27 mouse cellular contexts compared by ENCODE assay signal in the genomic region with DNA sequence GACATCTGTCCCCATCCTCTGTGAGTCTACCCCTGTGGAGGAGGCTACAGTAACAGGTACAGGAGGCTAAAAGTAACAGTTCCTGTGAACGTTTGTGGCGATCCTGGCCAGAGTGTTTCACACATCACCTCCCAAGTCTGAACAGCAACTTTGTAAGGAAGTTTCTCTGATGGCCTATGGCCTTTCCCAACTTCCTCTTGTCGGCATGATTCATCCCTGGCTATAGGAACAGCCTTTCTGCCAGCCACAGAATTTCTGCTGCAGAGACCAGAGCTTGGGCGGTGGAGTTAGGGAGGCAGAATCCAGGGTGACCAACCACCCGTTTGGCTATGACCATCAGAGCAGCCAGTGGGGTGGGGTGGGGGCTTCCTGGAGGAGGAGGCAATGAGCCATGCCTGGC. TPM values are rescaled to one million over a fixed set of nuclear protein-coding genes. Genes with fewer than 3 reads are reported as not detected.
DNase-seq lines count a peak whose midpoint lies in the region; ATAC-seq and TF ChIP-seq lines count a peak whose summit lies in the region.
"Had no signal": no experiment of that assay in that cellular context is flagged by ENCODE, and none has a peak within 500 bp of the region (broad histone marks: within the 10 kb centered on the region; RNA-seq: fewer than 3 reads in every experiment).

No protein-coding gene starts in this region.

- whole genome bisulfite sequencing in kidney, embryonic 15.5 days = 38% methylated on average over 5 of the region's 5 CpGs
- WGBS in intestine, postnatal 0 days = 24% methylated on average over 5 of the region's 5 CpGs
- WGBS in stomach, postnatal 0 days = 59% methylated on average over 5 of the region's 5 CpGs

- peaks cover 39% of the 10 kb centered on the region for H3K4me1 ChIP-seq in kidney, embryonic 15.5 days
- peaks cover 14% of the 10 kb centered on the region; the same call in 1 of the 2 replicates for H3K4me1 ChIP-seq in intestine, postnatal 0 days (replicated peaks; ENCODE audit: control insufficient read depth, insufficient read depth, low read length)
- no peaks in the 10 kb centered on the region; the same call in 1 of the 2 replicates for H3K4me1 ChIP-seq in stomach, postnatal 0 days (replicated peaks; ENCODE audit: control insufficient read depth, insufficient read depth)

- no peak overlapping the region for H3K4me3 ChIP-seq in kidney, embryonic 15.5 days (replicated peaks)
- peak overlapping the region; percentile 61 for H3K4me3 ChIP-seq in intestine, postnatal 0 days (ENCODE audit: low read depth, low read length)
- no peak overlapping the region for H3K4me3 ChIP-seq in stomach, postnatal 0 days (ENCODE audit: low read depth, low read length)
- H3K4me3 ChIP-seq: heart, adult 2 months; heart, embryonic 13.5 days; hindbrain, embryonic 13.5 days; limb, embryonic 13.5 days; liver, embryonic 12.5 days; neural tube, embryonic 13.5 days had no signal

- H3K9me3 ChIP-seq in kidney, embryonic 15.5 days (replicated peaks) = no peaks in the 10 kb centered on the region
- H3K9me3 ChIP-seq in intestine, postnatal 0 days (ENCODE audit: control insufficient read depth) = no peaks in the 10 kb centered on the region
- H3K9me3 ChIP-seq in stomach, postnatal 0 days (ENCODE audit: control insufficient read depth, low read length) = no peaks in the 10 kb centered on the region
- H3K9me3 ChIP-seq: heart, embryonic 13.5 days; hindbrain, embryonic 13.5 days; limb, embryonic 13.5 days; liver, embryonic 12.5 days; neural tube, embryonic 13.5 days had no signal

- ATAC-seq in kidney, embryonic 15.5 days (replicated peaks; ENCODE audit: low FRiP score) = no peak
- ATAC-seq in intestine, postnatal 0 days = no peak
- ATAC-seq in stomach, postnatal 0 days (ENCODE audit: low FRiP score, low TSS enrichment) = peak; percentile 22
- ATAC-seq: forebrain, postnatal 0 days; liver, embryonic 12.5 days had no signal

- H3K4me2 ChIP-seq in kidney, embryonic 15.5 days = peak overlapping the region; percentile 9; the same call in 1 of the 2 replicates
- H3K4me2 ChIP-seq in intestine, postnatal 0 days (replicated peaks; ENCODE audit: low read depth) = peak overlapping the region; percentile 71
- H3K4me2 ChIP-seq in stomach, postnatal 0 days (replicated peaks; ENCODE audit: low read depth) = peak overlapping the region; percentile 37
- H3K4me2 ChIP-seq: heart, embryonic 13.5 days; hindbrain, embryonic 13.5 days; limb, embryonic 13.5 days; liver, embryonic 12.5 days; neural tube, embryonic 13.5 days had no signal

- peaks cover 45% of the 10 kb centered on the region for H3K27me3 ChIP-seq in kidney, embryonic 15.5 days
- 0 out of 2 replicates have a peak, but pooled peaks cover 6% of the 10 kb centered on the region for H3K27me3 ChIP-seq in intestine, postnatal 0 days (replicated peaks; ENCODE audit: control insufficient read depth, insufficient read depth, low read length)
- H3K27me3 ChIP-seq in stomach, postnatal 0 days (ENCODE audit: control insufficient read depth, insufficient read depth, low read length) = no peaks in the 10 kb centered on the region

- no peak overlapping the region for H3K9ac ChIP-seq in kidney, embryonic 15.5 days
- peak overlapping the region; percentile 5; the same call in 1 of the 2 replicates for H3K9ac ChIP-seq in intestine, postnatal 0 days (ENCODE audit: low read depth, low read length)
- no peak overlapping the region; the same call in 1 of the 2 replicates for H3K9ac ChIP-seq in stomach, postnatal 0 days (ENCODE audit: low read length)
- H3K9ac ChIP-seq: forebrain, postnatal 0 days; heart, embryonic 13.5 days; hindbrain, embryonic 13.5 days; limb, embryonic 13.5 days; liver, embryonic 12.5 days; neural tube, embryonic 13.5 days had no signal

- 0 out of 2 replicates have a peak overlapping the region, but pooled peaks have one; percentile 48 for H3K27ac ChIP-seq in kidney, embryonic 15.5 days
- H3K27ac ChIP-seq in intestine, postnatal 0 days (ENCODE audit: low read depth, low read length) = peak overlapping the region; percentile 99
- peak overlapping the region; percentile 95 for H3K27ac ChIP-seq in stomach, postnatal 0 days (replicated peaks)
- H3K27ac ChIP-seq: heart, adult 2 months; heart, embryonic 13.5 days; hindbrain, embryonic 13.5 days; limb, embryonic 13.5 days; liver, embryonic 12.5 days; neural tube, embryonic 13.5 days had no signal

- DNase-seq in kidney, postnatal 14 days = no peak
- DNase-seq in urinary bladder, postnatal 14 days (ENCODE audit: low spot score) = peak; percentile 46
- no peak for DNase-seq in urinary bladder, postnatal 10 days (ENCODE audit: low spot score)
- peak; percentile 41 for DNase-seq in stomach, postnatal 0 days (ENCODE audit: low spot score)
- no peak for DNase-seq in testis, postnatal 10 days (ENCODE audit: low spot score)
- DNase-seq in right cerebral cortex, postnatal 10 days (ENCODE audit: low spot score in 2 of 2) = no peak
- DNase-seq: adrenal gland, adult 2 months; B cell, adult 2 months; cerebellum, adult 2 months; cerebellum, postnatal 25 days; forebrain, postnatal 0 days; gastrocnemius, postnatal 25 days; heart, adult 2 months; heart, postnatal 14 days; layer of hippocampus, postnatal 36 days; lung, adult 18-20 months; lung, postnatal 10 days; midbrain, embryonic 14.5 days; right cerebral cortex, postnatal 4 days had no signal

- no peaks in the 10 kb centered on the region for H3K36me3 ChIP-seq in kidney, embryonic 15.5 days
- H3K36me3 ChIP-seq in intestine, postnatal 0 days (ENCODE audit: control insufficient read depth, insufficient read depth) = 0 out of 2 replicates have a peak, but pooled peaks cover 7% of the 10 kb centered on the region
- no peaks in the 10 kb centered on the region for H3K36me3 ChIP-seq in stomach, postnatal 0 days (ENCODE audit: control insufficient read depth, insufficient read depth, low read length)
- H3K36me3 ChIP-seq: G1E; heart, embryonic 13.5 days; hindbrain, embryonic 13.5 days; limb, embryonic 13.5 days; liver, embryonic 12.5 days; neural tube, embryonic 13.5 days had no signal

- no peak for TF ChIP-seq EP300 in stomach, postnatal 0 days (optimal IDR thresholded peaks at IDR 0.05)

- no peak for TF ChIP-seq CTCF in intestine, postnatal 0 days (IDR thresholded peaks at IDR 0.05; ENCODE audit: low read depth)
- no peak for TF ChIP-seq CTCF in stomach, postnatal 0 days (IDR thresholded peaks at IDR 0.05; ENCODE audit: low read depth)

RNA-seq across cellular contexts. Expression of gene Degs2, which starts 2.1 kb away (rescaled TPM):
- 7.0 and 8.8 TPM in 2 replicates for polyA plus RNA-seq in kidney, embryonic 15.5 days (2015; fragmentation: Nextera tagmentation; extraction: Ambion mirVana)
- polyA plus RNA-seq in intestine, postnatal 0 days (2015; fragmentation: Nextera tagmentation; extraction: Ambion mirVana) = 264 and 273 TPM in 2 replicates
- 172 and 174 TPM in 2 replicates for polyA plus RNA-seq in stomach, postnatal 0 days (2015; fragmentation: Nextera tagmentation; extraction: Ambion mirVana)
- polyA plus RNA-seq: G1E had no signal

Comparison
In these comparisons a context has a peak if more than half of its experiments do, and no peak if none do; other contexts are left out.
1. DNase-seq: peak in urinary bladder, postnatal 14 days (single experiment) and stomach, postnatal 0 days (single experiment); none in kidney, postnatal 14 days (single experiment), urinary bladder, postnatal 10 days (single experiment), testis, postnatal 10 days (single experiment) and right cerebral cortex, postnatal 10 days (0 of 2).
2. H3K27ac ChIP-seq: peak in every context shown above with its lines; median percentile 99 in intestine, postnatal 0 days; 95 in stomach, postnatal 0 days; 48 in kidney, embryonic 15.5 days.
3. H3K4me2 ChIP-seq: peak in every context shown above with its lines; median percentile 71 in intestine, postnatal 0 days; 37 in stomach, postnatal 0 days; 9 in kidney, embryonic 15.5 days.
4. RNA of gene Degs2, which starts 2.1 kb away (polyA plus RNA-seq): 264 to 273 TPM in intestine, postnatal 0 days and 172 to 174 TPM in stomach, postnatal 0 days; 7.0 to 8.8 TPM in kidney, embryonic 15.5 days; every median in the first group is over 10 times any median in the second.